Mouse (Mus musculus) MEL (cell line): ENCODE results near the gene Pacsin1.

Experiments
- BHLHE40 ChIP-seq: IDR thresholded peaks from 2 replicates; pipeline ENCODE4 v1.6.1; 2012; ENCODE audit warnings: low read depth, mild to moderate bottlenecking, inconsistent platforms, low read length, improper control_type of control experiment, borderline replicate concordance
- CTCF ChIP-seq, 3 experiments: IDR thresholded peaks in 2 of 3; conservative IDR thresholded peaks in 1 of 3; 2 replicates each; pipeline ENCODE4 v1.5.1; 2011 to 2012; ENCODE audit warnings: low read length in 3 of 3, low read depth in 2 of 3, mild to moderate bottlenecking in 2 of 3, improper control_type of control experiment in 1 of 3, inconsistent platforms in 1 of 3, mixed read lengths in 1 of 3, moderate library complexity in 1 of 3; ENCODE audit not compliant: control insufficient read depth in 1 of 3, insufficient read depth in 1 of 3, poor library complexity in 1 of 3, severe bottlenecking in 1 of 3
- GATA1 ChIP-seq: IDR thresholded peaks from 2 replicates; pipeline ENCODE4 v1.6.1; 2011; ENCODE audit warnings: low read depth, low read length, improper control_type of control experiment
- MEF2A ChIP-seq: IDR thresholded peaks from 2 replicates; pipeline ENCODE4 v1.6.1; 2014; ENCODE audit warnings: low read depth, mild to moderate bottlenecking, inconsistent platforms, low read length, improper control_type of control experiment; ENCODE audit not compliant: poor library complexity, insufficient replicate concordance, severe bottlenecking; ENCODE audit errors: extremely low read depth
- POLR2A ChIP-seq, 2 experiments: IDR thresholded peaks; 2 replicates each; pipeline ENCODE4 v1.6.1; 2011 to 2012; ENCODE audit warnings: low read length in 2 of 2, mild to moderate bottlenecking in 2 of 2, control low read depth in 1 of 2, improper control_type of control experiment in 1 of 2, low read depth in 1 of 2, moderate library complexity in 1 of 2; ENCODE audit not compliant: control insufficient read depth in 1 of 2, insufficient read depth in 1 of 2, poor library complexity in 1 of 2
- RCOR1 ChIP-seq: IDR thresholded peaks from 2 replicates; pipeline ENCODE4 v1.6.1; 2012; ENCODE audit warnings: low read depth, mild to moderate bottlenecking, inconsistent platforms, low read length, improper control_type of control experiment
- TCF12 ChIP-seq: IDR thresholded peaks from 2 replicates; pipeline ENCODE4 v1.6.1; 2014; ENCODE audit warnings: low read depth, mild to moderate bottlenecking, inconsistent platforms, low read length, improper control_type of control experiment, moderate library complexity

- TF ChIP-seq BHLHE40 (no peak), POLR2A (IDR thresholded peaks at IDR 0.05; ENCODE audit: control insufficient read depth in 1 of 2, insufficient read depth in 1 of 2, low read depth in 1 of 2, low read length in 2 of 2, poor library complexity in 1 of 2) (no peak), MEF2A (no peak), RCOR1 (no peak), TCF12 (no peak), CTCF (IDR thresholded peaks at IDR 0.05 in 2 of 3, conservative IDR thresholded peaks at IDR 0.05 in 1 of 3; ENCODE audit: control insufficient read depth in 1 of 3, insufficient read depth in 1 of 3, low read depth in 2 of 3, low read length in 3 of 3, poor library complexity in 1 of 3, severe bottlenecking in 1 of 3) (no peak), GATA1 (no peak)
Measured at GRCm38 (mm10) chr17:27690993-27691693, 35.8 kb downstream of the Pacsin1 start.
